Mouse (Mus musculus) liver, adult 2 months (tissue): ENCODE data around the gene Tdrd12.

Experiments used
- CTCF ChIP-seq: fragments of 200-500 bp; IDR thresholded peaks from 2 replicates; pipeline ENCODE4 v1.5.1; 2011; ENCODE audit warnings: low read depth, low read length, control low read depth
- POLR2A ChIP-seq: fragments of 200-500 bp; IDR thresholded peaks from 2 replicates; pipeline ENCODE4 v1.6.1; 2011; ENCODE audit warnings: low read length, control low read depth; ENCODE audit not compliant: insufficient read depth; ENCODE audit errors: extremely low read depth

- TF ChIP-seq CTCF (no peak), POLR2A (no peak)
Measured at GRCm38 (mm10) chr7:35490186-35490585, 47.4 kb downstream of the Tdrd12 start.
